Mouse (Mus musculus) myocyte (in vitro differentiated cells): ENCODE results near the gene Ino80.

ENCODE experiments used
- CEBPB ChIP-seq: IDR thresholded peaks from 2 replicates; pipeline ENCODE4 v1.6.1; 2011; ENCODE audit warnings: mild to moderate bottlenecking, moderate library complexity; ENCODE audit not compliant: poor library complexity, insufficient read depth, severe bottlenecking
- E2F4 ChIP-seq: IDR thresholded peaks from one replicate; pipeline ENCODE4 v1.6.1; 2011; ENCODE audit warnings: mild to moderate bottlenecking, control low read depth, moderate library complexity; ENCODE audit not compliant: insufficient read depth
- MAX ChIP-seq: IDR thresholded peaks from one replicate; pipeline ENCODE4 v1.6.1; 2011; ENCODE audit warnings: low read depth, mild to moderate bottlenecking, control low read depth
- MYOD1 ChIP-seq, 3 experiments: IDR thresholded peaks; one replicate each; pipeline ENCODE4 v1.6.1; 2011; ENCODE audit warnings: control low read depth in 2 of 3, low read depth in 2 of 3, mild to moderate bottlenecking in 2 of 3, moderate library complexity in 1 of 3; ENCODE audit not compliant: insufficient read length in 2 of 3, control insufficient read depth in 1 of 3
- MYOG ChIP-seq, 3 experiments: IDR thresholded peaks; one replicate each; pipeline ENCODE4 v1.6.1; 2011; ENCODE audit warnings: control low read depth in 2 of 3, low read depth in 2 of 3, mild to moderate bottlenecking in 2 of 3; ENCODE audit not compliant: insufficient read length in 2 of 3, control insufficient read depth in 1 of 3, insufficient read depth in 1 of 3
- POLR2A ChIP-seq: IDR thresholded peaks from one replicate; pipeline ENCODE4 v1.6.1; 2011; ENCODE audit warnings: low read depth, mild to moderate bottlenecking, control low read depth, moderate library complexity; ENCODE audit not compliant: insufficient read length
- POLR2AphosphoS2 ChIP-seq: IDR thresholded peaks from one replicate; pipeline ENCODE4 v1.6.1; 2011; ENCODE audit warnings: low read depth, control low read depth; ENCODE audit not compliant: insufficient read length
- SRF ChIP-seq: IDR thresholded peaks from one replicate; pipeline ENCODE4 v1.6.1; 2011; ENCODE audit warnings: low read depth; ENCODE audit not compliant: control insufficient read depth, insufficient read length
- TCF12 ChIP-seq: IDR thresholded peaks from one replicate; pipeline ENCODE4 v1.6.1; 2011; ENCODE audit warnings: mild to moderate bottlenecking, control low read depth; ENCODE audit not compliant: poor library complexity, insufficient read depth, severe bottlenecking
- TCF3 ChIP-seq: IDR thresholded peaks from one replicate; pipeline ENCODE4 v1.6.1; 2011; ENCODE audit warnings: low read depth, control low read depth; ENCODE audit not compliant: insufficient read length
- USF1 ChIP-seq: IDR thresholded peaks from one replicate; pipeline ENCODE4 v1.6.1; 2011; ENCODE audit warnings: low read depth, mild to moderate bottlenecking, control low read depth, moderate library complexity

DNA sequence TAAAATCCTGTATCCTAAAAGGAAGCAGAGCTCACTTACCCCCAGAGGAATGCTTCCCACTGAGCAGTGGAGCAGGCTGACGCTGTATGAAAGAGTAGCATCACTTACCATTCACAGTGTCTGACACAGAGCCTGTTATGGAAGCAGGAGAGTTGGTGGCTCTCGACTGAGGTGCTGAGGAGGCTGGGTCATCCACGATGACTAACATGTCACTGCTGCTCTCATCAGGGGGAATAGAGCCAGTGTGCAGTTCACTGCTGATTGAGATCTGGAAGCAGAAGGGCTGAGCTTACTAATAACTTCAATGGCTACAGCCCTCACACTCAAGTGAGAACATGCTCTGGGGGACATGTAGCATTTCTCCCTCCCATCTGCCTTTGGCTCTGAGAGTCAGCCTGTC, 98.0 kb downstream of the Ino80 start:
- TF ChIP-seq MYOD1 (IDR thresholded peaks at IDR 0.05; ENCODE audit: control insufficient read depth in 1 of 3, insufficient read length in 2 of 3, low read depth in 2 of 3) (no peak), TCF12 (no peak), POLR2A (no peak), SRF (no peak), MAX (no peak), MYOG (IDR thresholded peaks at IDR 0.05; ENCODE audit: control insufficient read depth in 1 of 3, insufficient read depth in 1 of 3, insufficient read length in 2 of 3, low read depth in 2 of 3) (no peak), USF1 (no peak), E2F4 (no peak), POLR2AphosphoS2 (no peak), TCF3 (no peak), CEBPB (no peak)
